Mouse (Mus musculus) liver, postnatal 0 days (tissue): ENCODE measurements around the gene C1ra. TPM values are rescaled to one million over a fixed set of nuclear protein-coding genes. Genes with fewer than 3 reads are reported as not detected.

ENCODE experiments used
- ATAC-seq: fragments of 200-750 bp; cut with Nextera tagmentation; 2 replicates; pipeline ENCODE4 v1.8.0; 2017; ENCODE audit warnings: mild to moderate bottlenecking, moderate library complexity
- DNase-seq: peaks from one replicate; pipeline ENCODE4 v3.0.0-alpha.2; 2016
- H3K27ac ChIP-seq: fragments of 300-500 bp; sonication (generic); 2 replicates; pipeline ENCODE4 v1.5.1; 2014; ENCODE audit warnings: antibody characterized with exemption, moderate library complexity, mild to moderate bottlenecking, low read depth
- H3K27me3 ChIP-seq: fragments of 300-500 bp; sonication (generic); 2 replicates; pipeline ENCODE4 v1.6.1; 2014; ENCODE audit warnings: low read length, control low read depth, mixed read lengths; ENCODE audit not compliant: insufficient read depth
- H3K36me3 ChIP-seq: fragments of 300-500 bp; sonication (generic); replicated peaks from 2 replicates; pipeline ENCODE4 v1.6.1; 2014; ENCODE audit warnings: mild to moderate bottlenecking, control low read depth, low read length, moderate library complexity, mixed read lengths; ENCODE audit not compliant: insufficient read depth
- H3K4me1 ChIP-seq: fragments of 300-500 bp; sonication (generic); 2 replicates; pipeline ENCODE4 v1.6.1; 2014; ENCODE audit warnings: antibody characterized with exemption, mild to moderate bottlenecking, control low read depth; ENCODE audit not compliant: insufficient read depth
- H3K4me2 ChIP-seq: fragments of 300-500 bp; sonication (generic); 2 replicates; pipeline ENCODE4 v1.6.1; 2014; ENCODE audit warnings: low read depth, mild to moderate bottlenecking, low read length, moderate library complexity, mixed read lengths
- H3K4me3 ChIP-seq: fragments of 300-500 bp; sonication (generic); 2 replicates; pipeline ENCODE4 v1.5.1; 2014; ENCODE audit warnings: low read depth, low read length
- H3K9ac ChIP-seq: fragments of 300-500 bp; sonication (generic); replicated peaks from 2 replicates; pipeline ENCODE4 v1.6.1; 2014; ENCODE audit warnings: mild to moderate bottlenecking, moderate library complexity
- H3K9me3 ChIP-seq: fragments of 300-500 bp; sonication (generic); 2 replicates; pipeline ENCODE4 v1.6.1; 2016; ENCODE audit warnings: mild to moderate bottlenecking, control low read depth, low read length, mixed read lengths
- CTCF ChIP-seq: sonication (generic); IDR thresholded peaks from 2 replicates; pipeline ENCODE4 v1.5.1; 2016; ENCODE audit warnings: antibody characterized with exemption, low read depth
- EP300 ChIP-seq: IDR thresholded peaks from 2 replicates; pipeline ENCODE4 v1.6.1; 2016; ENCODE audit warnings: antibody characterized with exemption, low read depth, mild to moderate bottlenecking
- WGBS: fragments of 180-500 bp; shearing (Covaris S2); extraction: QIAGEN DNeasy Blood & Tissue Kit; methylation state at CpG from one replicate; pipeline ENCODE4 v1.1.7; 2014; ENCODE audit not compliant: insufficient replicate concordance; 5-methylcytosine and 5-hydroxymethylcytosine counted together
- polyA plus RNA-seq: library from polyadenylated mRNA; unstranded; fragments of >200 nt; fragmentation: Nextera tagmentation; extraction: Ambion mirVana; gene quantifications from 2 replicates; pipeline ENCODE4 v1.2.1, GENCODE M21; 2015

Gene C1ra
- polyA plus RNA-seq, 1 experiment from 2014 or later, result 65.0 TPM

- Histone ChIP-seq H3K4me3 (peak overlapping the region; percentile 24), H3K4me2 (peak overlapping the region; percentile 66), H3K36me3 (no peaks in the 10 kb centered on the region), H3K9me3 (no peaks in the 10 kb centered on the region), H3K27ac (peak overlapping the region; percentile 89), H3K27me3 (no peaks in the 10 kb centered on the region), H3K4me1 (peaks cover 26% of the 10 kb centered on the region), H3K9ac (peak overlapping the region; percentile 54)
- WGBS, result 53% methylated on average over 5 of the region's 5 CpGs
- ATAC-seq, result peak; percentile 1; the same call in 1 of the 2 replicates
- DNase-seq, result no peak
- no peak for TF ChIP-seq EP300
- no peak for TF ChIP-seq CTCF
These were observed 18.3 kb upstream of the C1ra start for GRCm38 (mm10) chr6:124493886-124494285.

- no peaks in the 10 kb centered on the region for H3K27me3 ChIP-seq
- H3K27ac ChIP-seq, result peak overlapping the region; percentile 44
- TF ChIP-seq EP300, result no peak
- TF ChIP-seq CTCF, result no peak
- WGBS, result 65% methylated on average over 5 of the region's 5 CpGs
- no peaks in the 10 kb centered on the region for H3K36me3 ChIP-seq
- H3K9ac ChIP-seq, result no peak overlapping the region
- no peaks in the 10 kb centered on the region for H3K9me3 ChIP-seq
- no peak for ATAC-seq
- no peak overlapping the region for H3K4me3 ChIP-seq
- DNase-seq, result no peak
- no peak overlapping the region for H3K4me2 ChIP-seq
- H3K4me1 ChIP-seq, result peaks cover 24% of the 10 kb centered on the region
These were observed 16.2 kb upstream of the C1ra start for GRCm38 (mm10) chr6:124496054-124496453.

GRCm38 (mm10) chr6:124499914-124500566, 12.2 kb upstream of the C1ra start:
- DNase-seq, result no peak
- Histone ChIP-seq H3K4me3 (no peak overlapping the region), H3K27me3 (no peaks in the 10 kb centered on the region), H3K9me3 (no peaks in the 10 kb centered on the region), H3K4me1 (peaks cover 23% of the 10 kb centered on the region), H3K36me3 (no peaks in the 10 kb centered on the region), H3K27ac (peak overlapping the region; percentile 34), H3K9ac (no peak overlapping the region), H3K4me2 (peak overlapping the region; percentile 36; the same call in 1 of the 2 replicates)
- WGBS, result 54% methylated on average over 10 of the region's 10 CpGs
- TF ChIP-seq EP300, result no peak
- no peak for TF ChIP-seq CTCF
- ATAC-seq, result peak; percentile 81

- no peak for DNase-seq
- no peak overlapping the region for H3K27ac ChIP-seq
- WGBS, result 73% methylated on average over 4 of the region's 4 CpGs
- H3K36me3 ChIP-seq, result no peaks in the 10 kb centered on the region; the same call in 1 of the 2 replicates
- no peak for ATAC-seq
- H3K27me3 ChIP-seq, result no peaks in the 10 kb centered on the region
- no peak overlapping the region for H3K4me2 ChIP-seq
- no peaks in the 10 kb centered on the region for H3K9me3 ChIP-seq
- H3K4me1 ChIP-seq, result peaks cover 23% of the 10 kb centered on the region
- no peak overlapping the region for H3K9ac ChIP-seq
- H3K4me3 ChIP-seq, result no peak overlapping the region
- TF ChIP-seq EP300, result no peak
- no peak for TF ChIP-seq CTCF
These were observed 10.7 kb upstream of the C1ra start for GRCm38 (mm10) chr6:124501473-124501872.

- DNase-seq (no peak), ATAC-seq (no peak)
- H3K27me3 ChIP-seq, result no peaks in the 10 kb centered on the region
- no peak overlapping the region for H3K4me2 ChIP-seq
- H3K4me1 ChIP-seq, result peaks cover 23% of the 10 kb centered on the region
- H3K27ac ChIP-seq, result no peak overlapping the region
- H3K9ac ChIP-seq, result no peak overlapping the region
- no peaks in the 10 kb centered on the region; the same call in 1 of the 2 replicates for H3K36me3 ChIP-seq
- no peak overlapping the region for H3K4me3 ChIP-seq
- TF ChIP-seq EP300 (no peak), CTCF (no peak)
- 66% methylated on average over 5 of the region's 5 CpGs for WGBS
- no peaks in the 10 kb centered on the region for H3K9me3 ChIP-seq
These were observed 10.2 kb upstream of the C1ra start for GRCm38 (mm10) chr6:124502021-124502420.

- TF ChIP-seq CTCF, result no peak
- Histone ChIP-seq H3K4me1 (peaks cover 21% of the 10 kb centered on the region), H3K36me3 (no peaks in the 10 kb centered on the region; the same call in 1 of the 2 replicates), H3K9me3 (no peaks in the 10 kb centered on the region), H3K4me3 (no peak overlapping the region), H3K27ac (peak overlapping the region; percentile 74), H3K9ac (no peak overlapping the region), H3K4me2 (peak overlapping the region; percentile 33; the same call in 1 of the 2 replicates), H3K27me3 (no peaks in the 10 kb centered on the region)
- DNase-seq (peak; percentile 50), ATAC-seq (peak; percentile 35; the same call in 1 of the 2 replicates)
- 31% methylated on average over 4 of the region's 4 CpGs for WGBS
These were observed 7.2 kb upstream of the C1ra start for GRCm38 (mm10) chr6:124505028-124505427.
